Mouse (Mus musculus): ENCODE measurements around the gene Tubgcp4. TPM values are rescaled to one million over a fixed set of nuclear protein-coding genes. Genes with fewer than 3 reads are reported as not detected.
"Not testable (repeated sequence)": the region's sequence is repeated elsewhere in the genome, so short reads cannot be mapped to it uniquely, and the experiment has no call there.

Gene Tubgcp4
- 23.0 and 27.9 TPM in 2 replicates for polyA plus RNA-seq (2015; fragmentation: Nextera tagmentation; extraction: Ambion mirVana)

DNA sequence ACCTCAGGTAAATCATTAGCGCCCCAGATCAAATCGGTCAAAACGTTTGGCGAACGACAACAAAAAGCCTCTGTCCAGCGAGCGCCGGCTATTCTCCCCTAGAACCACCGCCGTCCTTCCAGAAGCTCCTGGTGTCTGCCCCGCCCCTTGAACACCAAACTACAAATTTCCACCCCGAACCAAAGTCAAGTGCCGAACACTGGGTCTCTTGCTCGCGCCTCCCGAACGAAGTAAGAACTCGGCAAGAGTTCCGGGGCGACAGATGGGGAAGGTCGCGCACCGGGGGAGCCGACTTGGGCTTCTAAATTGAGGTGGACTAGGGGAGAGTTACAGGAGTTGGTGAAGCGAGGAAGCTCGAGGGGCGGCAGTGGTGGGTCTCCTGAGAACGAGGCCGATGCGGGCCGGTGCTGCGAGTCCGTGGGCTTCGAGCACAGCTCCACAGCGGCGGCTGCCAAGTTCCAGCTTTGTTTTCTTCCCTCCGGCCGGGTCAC lies at the start of gene Tubgcp4:
Tubgcp4 (plus strand) TSS at position 174 of the 491 bp plus-strand sequence.
- ATAC-seq (ENCODE audit: low read depth) = peak; percentile 37
- WGBS (ENCODE audit: insufficient replicate concordance) = under 1% methylated on average over 38 of the region's 38 CpGs
- peak; percentile 45 for DNase-seq
- Histone ChIP-seq H3K4me1 (replicated peaks) (peaks cover 34% of the 10 kb centered on the region), H3K9me3 (replicated peaks) (no peaks in the 10 kb centered on the region), H3K9ac (peak within 1 kb of the TSS; percentile 92), H3K4me3 (replicated peaks) (peak within 1 kb of the TSS; percentile 89), H3K4me2 (peak within 1 kb of the TSS; percentile 90), H3K27ac (peak within 1 kb of the TSS; percentile 93), H3K27me3 (no peaks in the 10 kb centered on the region), H3K36me3 (peaks cover 42% of the 10 kb centered on the region)

DNA sequence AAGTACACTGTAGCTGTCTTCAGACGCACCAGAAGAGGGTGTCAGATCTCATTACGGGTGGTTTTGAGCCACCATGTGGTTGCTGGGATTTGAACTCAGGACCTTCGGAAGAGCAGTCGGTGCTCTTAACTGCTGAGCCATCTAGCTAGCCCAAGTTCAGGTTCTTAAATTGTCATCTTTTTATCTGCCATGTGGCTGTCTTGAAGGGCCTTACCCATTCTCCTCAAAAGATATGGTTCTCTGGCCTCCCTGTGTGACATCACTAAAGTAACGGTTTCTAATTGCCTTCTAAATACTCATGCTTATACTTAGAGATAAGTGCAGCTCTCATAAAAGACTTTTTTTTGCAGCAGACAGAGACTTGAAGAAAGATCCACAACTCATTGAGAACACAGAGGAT lies 44.2 kb upstream of the Tubgcp4 start:
- not testable (repeated sequence) for H3K4me3 ChIP-seq (replicated peaks); H3K4me1 ChIP-seq (replicated peaks); DNase-seq; H3K9ac ChIP-seq; H3K27ac ChIP-seq; H3K4me2 ChIP-seq; ATAC-seq (ENCODE audit: low read depth); H3K27me3 ChIP-seq; H3K9me3 ChIP-seq (replicated peaks); H3K36me3 ChIP-seq
- WGBS (ENCODE audit: insufficient replicate concordance) = 82% methylated on average over 5 of the region's 5 CpGs

DNA sequence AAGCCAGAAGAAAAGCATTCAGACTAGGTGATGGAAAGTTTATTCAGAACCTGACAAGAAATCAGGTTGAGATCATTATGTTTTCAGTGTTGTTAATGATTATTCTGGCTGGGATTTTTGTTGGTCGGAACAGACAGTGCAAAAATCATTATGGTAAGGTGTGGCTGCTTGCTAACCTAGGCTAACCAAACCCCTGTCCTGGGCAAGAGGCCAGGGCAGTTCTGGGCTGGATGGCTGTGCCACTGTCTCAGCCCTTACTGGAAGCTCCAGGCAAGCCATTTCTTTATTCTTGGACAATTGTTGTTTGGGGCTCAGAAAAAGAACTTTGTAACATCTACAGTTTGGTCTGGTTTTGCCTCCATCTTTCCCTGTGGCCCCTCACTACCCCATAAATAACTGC lies 42.9 kb upstream of the Tubgcp4 start:
- ATAC-seq (ENCODE audit: low read depth) (no peak), DNase-seq (no peak)
- H3K36me3 ChIP-seq = no peaks in the 10 kb centered on the region
- no peaks in the 10 kb centered on the region for H3K4me1 ChIP-seq (replicated peaks)
- no peaks in the 10 kb centered on the region for H3K9me3 ChIP-seq (replicated peaks)
- H3K9ac ChIP-seq = no peak overlapping the region
- H3K27me3 ChIP-seq = no peaks in the 10 kb centered on the region
- H3K27ac ChIP-seq = no peak overlapping the region
- no peak overlapping the region for H3K4me3 ChIP-seq (replicated peaks)
- WGBS (ENCODE audit: insufficient replicate concordance) = 54% methylated on average over 1 of the region's 1 CpGs
- no peak overlapping the region for H3K4me2 ChIP-seq

- Histone ChIP-seq H3K27ac (no peak overlapping the region), H3K4me2 (no peak overlapping the region), H3K4me1 (replicated peaks) (no peaks in the 10 kb centered on the region), H3K4me3 (replicated peaks) (no peak overlapping the region), H3K27me3 (no peaks in the 10 kb centered on the region), H3K9me3 (replicated peaks) (no peaks in the 10 kb centered on the region), H3K36me3 (no peaks in the 10 kb centered on the region), H3K9ac (no peak overlapping the region)
- DNase-seq (no peak), ATAC-seq (ENCODE audit: low read depth) (no peak)
- 56% methylated on average over 9 of the region's 9 CpGs for WGBS (ENCODE audit: insufficient replicate concordance)
These were observed 41.4 kb upstream of the Tubgcp4 start for GRCm38 (mm10) chr2:121128865-121129620.

GRCm38 (mm10) chr2:121132822-121133221 lies 37.6 kb upstream of the Tubgcp4 start:
- Histone ChIP-seq H3K27me3 (no peaks in the 10 kb centered on the region), H3K4me1 (replicated peaks) (peaks cover 4% of the 10 kb centered on the region), H3K27ac (no peak overlapping the region), H3K4me3 (replicated peaks) (no peak overlapping the region), H3K36me3 (no peaks in the 10 kb centered on the region; the same call in 1 of the 2 replicates), H3K9ac (no peak overlapping the region), H3K9me3 (replicated peaks) (no peaks in the 10 kb centered on the region), H3K4me2 (no peak overlapping the region)
- WGBS (ENCODE audit: insufficient replicate concordance) = 54% methylated on average over 1 of the region's 1 CpGs
- no peak for DNase-seq
- no peak for ATAC-seq (ENCODE audit: low read depth)

GRCm38 (mm10) chr2:121137371-121137770 lies 33.1 kb upstream of the Tubgcp4 start:
- peak overlapping the region; percentile 18 for H3K4me2 ChIP-seq
- H3K4me3 ChIP-seq (replicated peaks) = no peak overlapping the region
- WGBS (ENCODE audit: insufficient replicate concordance) = 88% methylated on average over 4 of the region's 4 CpGs
- peaks cover 39% of the 10 kb centered on the region for H3K4me1 ChIP-seq (replicated peaks)
- H3K36me3 ChIP-seq = peaks cover 18% of the 10 kb centered on the region
- no peak overlapping the region for H3K27ac ChIP-seq
- no peaks in the 10 kb centered on the region for H3K27me3 ChIP-seq
- no peak for DNase-seq
- no peaks in the 10 kb centered on the region for H3K9me3 ChIP-seq (replicated peaks)
- H3K9ac ChIP-seq = no peak overlapping the region
- ATAC-seq (ENCODE audit: low read depth) = no peak

- WGBS (ENCODE audit: insufficient replicate concordance) = 50% methylated on average over 29 of the region's 29 CpGs
- no peaks in the 10 kb centered on the region for H3K9me3 ChIP-seq (replicated peaks)
- H3K36me3 ChIP-seq = peaks cover 27% of the 10 kb centered on the region
- H3K27ac ChIP-seq = peak overlapping the region; percentile 89
- no peaks in the 10 kb centered on the region for H3K27me3 ChIP-seq
- H3K4me2 ChIP-seq = peak overlapping the region; percentile 98
- H3K4me1 ChIP-seq (replicated peaks) = peaks cover 40% of the 10 kb centered on the region
- peak; percentile 3 for DNase-seq
- no peak for ATAC-seq (ENCODE audit: low read depth)
- peak overlapping the region; percentile 77 for H3K4me3 ChIP-seq (replicated peaks)
- H3K9ac ChIP-seq = peak overlapping the region; percentile 87
These were observed 31.0 kb upstream of the Tubgcp4 start for GRCm38 (mm10) chr2:121139266-121140017.

DNA sequence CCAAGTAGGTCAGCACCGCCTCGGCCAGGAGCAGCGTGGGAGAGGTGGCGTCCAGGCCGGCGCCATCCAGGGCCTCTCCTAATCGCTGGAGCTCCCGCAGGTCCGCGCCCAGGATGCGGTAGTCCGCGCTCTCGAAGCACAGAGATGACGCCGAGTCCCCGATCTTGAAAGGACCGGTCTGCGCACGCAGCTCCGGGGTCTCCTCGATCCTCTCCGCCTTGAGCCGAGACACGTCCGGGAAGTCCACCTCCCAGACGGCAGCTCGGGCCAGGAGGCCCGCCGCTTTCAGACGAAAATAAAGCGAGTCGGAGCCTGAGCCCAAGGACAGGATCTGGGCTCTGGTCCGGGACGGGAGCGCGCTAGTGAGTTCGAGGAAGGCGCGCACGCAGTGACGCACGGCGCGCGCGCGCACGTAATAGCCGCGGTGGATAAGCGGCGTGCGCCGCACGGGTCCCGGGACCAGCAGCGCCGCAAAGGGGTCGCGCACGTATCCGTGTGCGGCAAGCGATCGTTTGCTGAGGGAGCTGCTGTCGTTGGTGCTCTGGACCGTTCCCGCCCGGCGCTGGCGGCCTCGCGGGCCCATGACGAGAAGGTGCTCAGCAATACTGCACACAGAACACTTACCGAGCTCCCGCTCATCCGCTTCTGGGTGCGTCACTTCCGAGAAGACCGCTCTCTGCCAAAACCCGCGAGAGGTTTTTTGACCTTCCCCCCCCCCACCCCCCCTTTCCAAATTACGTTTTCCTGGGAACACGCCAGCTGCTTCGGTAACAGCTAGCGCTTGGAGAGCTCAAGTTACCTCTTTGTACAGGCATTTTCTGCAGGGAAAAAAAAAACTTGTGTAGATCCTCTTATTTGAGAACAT lies 30.2 kb upstream of the Tubgcp4 start, which contains the start of the genes Adal and Lcmt2:
Adal (plus strand) TSS at position 411 of the 865 bp plus-strand sequence.
Lcmt2 (minus strand) TSS at position 636 of the 865 bp plus-strand sequence.
- peaks cover 40% of the 10 kb centered on the region for H3K4me1 ChIP-seq (replicated peaks)
- DNase-seq (peak; percentile 80), ATAC-seq (ENCODE audit: low read depth) (peak; percentile 96)
- peaks cover 30% of the 10 kb centered on the region for H3K36me3 ChIP-seq
- H3K9ac ChIP-seq = peak within 1 kb of the TSS; percentile 87
- peak within 1 kb of the TSS; percentile 77 for H3K4me3 ChIP-seq (replicated peaks)
- WGBS (ENCODE audit: insufficient replicate concordance) = under 1% methylated on average over 87 of the region's 87 CpGs
- H3K4me2 ChIP-seq = peak within 1 kb of the TSS; percentile 98
- H3K27me3 ChIP-seq = no peaks in the 10 kb centered on the region
- H3K27ac ChIP-seq = peak within 1 kb of the TSS; percentile 89
- no peaks in the 10 kb centered on the region for H3K9me3 ChIP-seq (replicated peaks)

GRCm38 (mm10) chr2:121141216-121142035 lies 29.0 kb upstream of the Tubgcp4 start:
- Histone ChIP-seq H3K9me3 (replicated peaks) (no peaks in the 10 kb centered on the region), H3K27ac (peak overlapping the region; percentile 89), H3K9ac (peak overlapping the region; percentile 87), H3K27me3 (no peaks in the 10 kb centered on the region), H3K36me3 (peaks cover 34% of the 10 kb centered on the region), H3K4me3 (replicated peaks) (peak overlapping the region; percentile 77), H3K4me2 (peak overlapping the region; percentile 98), H3K4me1 (replicated peaks) (peaks cover 40% of the 10 kb centered on the region)
- DNase-seq (no peak), ATAC-seq (ENCODE audit: low read depth) (no peak)
- WGBS (ENCODE audit: insufficient replicate concordance) = 67% methylated on average over 16 of the region's 16 CpGs

GRCm38 (mm10) chr2:121142415-121142814 lies 28.0 kb upstream of the Tubgcp4 start:
- ATAC-seq (ENCODE audit: low read depth) (no peak), DNase-seq (no peak)
- no peaks in the 10 kb centered on the region for H3K9me3 ChIP-seq (replicated peaks)
- WGBS (ENCODE audit: insufficient replicate concordance) = 44% methylated on average over 2 of the region's 2 CpGs
- no peaks in the 10 kb centered on the region for H3K27me3 ChIP-seq
- H3K4me1 ChIP-seq (replicated peaks) = peaks cover 39% of the 10 kb centered on the region
- H3K9ac ChIP-seq = no peak overlapping the region
- H3K36me3 ChIP-seq = peaks cover 42% of the 10 kb centered on the region
- H3K27ac ChIP-seq = no peak overlapping the region
- H3K4me3 ChIP-seq (replicated peaks) = no peak overlapping the region
- H3K4me2 ChIP-seq = no peak overlapping the region

All from liver, embryonic 13.5 days (tissue).